Mouse (Mus musculus): ENCODE results near the gene Car1. TPM values are rescaled to one million over a fixed set of nuclear protein-coding genes. Genes with fewer than 3 reads are reported as not detected.
"Not testable (repeated sequence)": the region's sequence is repeated elsewhere in the genome, so short reads cannot be mapped to it uniquely, and the experiment has no call there.

Gene Car1
- polyA plus RNA-seq, 1 experiment from 2014 or later = not detected

DNA sequence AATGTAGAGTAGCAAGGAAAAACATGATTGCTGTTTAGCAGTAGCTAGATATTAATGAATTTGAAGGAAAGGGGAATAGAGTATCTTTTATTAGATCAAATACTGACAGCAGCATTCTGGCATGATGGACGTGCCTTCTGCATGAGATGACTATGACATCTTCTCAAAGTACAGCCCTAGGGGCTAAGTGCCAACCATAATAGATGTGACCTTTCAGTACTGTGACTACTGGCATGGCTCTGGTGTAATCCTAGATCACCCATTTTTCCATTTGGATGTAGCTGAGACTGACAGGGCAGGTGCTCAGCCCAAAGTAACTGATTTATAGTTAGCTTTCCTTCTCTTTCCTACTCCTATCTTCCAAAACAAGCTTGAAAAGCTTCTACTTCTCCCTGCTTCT lies 20.6 kb downstream of the Car1 start:
- DNase-seq (ENCODE audit: low spot score, missing footprints) (no peak), ATAC-seq (ENCODE audit: low FRiP score) (no peak)
- H3K4me2 ChIP-seq = no peak overlapping the region
- no peaks in the 10 kb centered on the region for H3K36me3 ChIP-seq (ENCODE audit: control insufficient read depth, insufficient read depth, low read length)
- 81% methylated on average over 1 of the region's 1 CpGs for WGBS
- no peaks in the 10 kb centered on the region for H3K9me3 ChIP-seq (ENCODE audit: control insufficient read depth, low read length)
- H3K27ac ChIP-seq (ENCODE audit: low read depth, low read length) = no peak overlapping the region
- no peaks in the 10 kb centered on the region for H3K27me3 ChIP-seq (ENCODE audit: control insufficient read depth, insufficient read depth, low read length)
- no peak overlapping the region for H3K4me3 ChIP-seq (ENCODE audit: low read depth, low read length)
- H3K4me1 ChIP-seq (ENCODE audit: control insufficient read depth, insufficient read depth, low read length) = no peaks in the 10 kb centered on the region
- no peak overlapping the region for H3K9ac ChIP-seq (ENCODE audit: low read length)

DNA sequence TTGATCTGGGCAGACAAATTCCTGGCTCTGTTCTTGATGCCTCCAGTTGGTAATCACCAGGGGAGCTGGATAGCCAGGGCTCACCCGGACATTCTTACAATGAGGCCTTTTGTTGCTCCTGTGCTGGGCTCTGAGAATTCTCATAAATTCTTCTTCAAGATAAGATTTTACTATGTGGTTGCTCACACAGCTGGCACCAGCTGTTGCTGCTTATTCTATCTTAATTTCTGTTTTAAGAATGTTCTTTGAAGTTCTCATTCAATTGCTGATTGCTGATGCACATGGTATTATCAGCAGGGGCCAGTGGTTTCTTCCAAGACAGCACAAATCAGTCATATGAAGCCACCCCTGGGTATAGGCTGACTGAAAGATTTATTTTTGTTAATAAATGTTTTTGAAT lies 21.0 kb downstream of the Car1 start:
- Histone ChIP-seq H3K27me3 (ENCODE audit: control insufficient read depth, insufficient read depth, low read length) (no peaks in the 10 kb centered on the region), H3K9ac (ENCODE audit: low read length) (no peak overlapping the region), H3K4me2 (no peak overlapping the region), H3K27ac (ENCODE audit: low read depth, low read length) (no peak overlapping the region), H3K36me3 (ENCODE audit: control insufficient read depth, insufficient read depth, low read length) (no peaks in the 10 kb centered on the region), H3K4me1 (ENCODE audit: control insufficient read depth, insufficient read depth, low read length) (no peaks in the 10 kb centered on the region), H3K4me3 (ENCODE audit: low read depth, low read length) (no peak overlapping the region), H3K9me3 (ENCODE audit: control insufficient read depth, low read length) (no peaks in the 10 kb centered on the region)
- ATAC-seq (ENCODE audit: low FRiP score) = no peak
- no peak for DNase-seq (ENCODE audit: low spot score, missing footprints)
- WGBS = 48% methylated on average over 1 of the region's 1 CpGs

DNA sequence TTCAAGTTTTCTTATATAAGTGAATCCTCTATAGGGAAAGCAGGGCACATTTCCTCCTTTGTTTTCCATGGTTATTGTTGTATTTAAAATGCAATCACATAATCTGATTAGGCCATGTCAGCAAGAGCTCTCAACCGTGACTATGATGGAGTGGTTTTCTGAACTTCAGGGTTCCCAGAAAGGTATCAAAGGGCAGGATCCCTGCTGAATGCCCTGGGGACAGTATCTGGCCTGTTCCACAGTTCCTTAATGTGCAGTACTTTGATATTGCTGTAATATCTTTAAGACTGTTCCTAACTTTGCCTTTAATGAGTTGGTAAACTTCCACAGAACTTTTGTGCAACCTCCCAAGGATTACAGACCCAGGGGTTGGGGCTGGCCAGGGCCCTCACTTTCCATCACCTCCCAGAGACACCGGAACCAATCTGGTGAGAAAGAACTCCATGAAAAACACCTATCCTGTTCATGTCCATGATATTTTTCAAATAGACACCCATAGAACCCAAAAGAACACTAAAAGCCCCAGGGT lies 21.6 kb downstream of the Car1 start:
- no peak overlapping the region for H3K4me3 ChIP-seq (ENCODE audit: low read depth, low read length)
- no peaks in the 10 kb centered on the region for H3K4me1 ChIP-seq (ENCODE audit: control insufficient read depth, insufficient read depth, low read length)
- no peak overlapping the region for H3K27ac ChIP-seq (ENCODE audit: low read depth, low read length)
- no peaks in the 10 kb centered on the region for H3K36me3 ChIP-seq (ENCODE audit: control insufficient read depth, insufficient read depth, low read length)
- ATAC-seq (ENCODE audit: low FRiP score) (no peak), DNase-seq (ENCODE audit: low spot score, missing footprints) (no peak)
- no peaks in the 10 kb centered on the region for H3K27me3 ChIP-seq (ENCODE audit: control insufficient read depth, insufficient read depth, low read length)
- no peak overlapping the region for H3K4me2 ChIP-seq
- WGBS = 56% methylated on average over 2 of the region's 2 CpGs
- no peaks in the 10 kb centered on the region for H3K9me3 ChIP-seq (ENCODE audit: control insufficient read depth, low read length)
- no peak overlapping the region for H3K9ac ChIP-seq (ENCODE audit: low read length)

DNA sequence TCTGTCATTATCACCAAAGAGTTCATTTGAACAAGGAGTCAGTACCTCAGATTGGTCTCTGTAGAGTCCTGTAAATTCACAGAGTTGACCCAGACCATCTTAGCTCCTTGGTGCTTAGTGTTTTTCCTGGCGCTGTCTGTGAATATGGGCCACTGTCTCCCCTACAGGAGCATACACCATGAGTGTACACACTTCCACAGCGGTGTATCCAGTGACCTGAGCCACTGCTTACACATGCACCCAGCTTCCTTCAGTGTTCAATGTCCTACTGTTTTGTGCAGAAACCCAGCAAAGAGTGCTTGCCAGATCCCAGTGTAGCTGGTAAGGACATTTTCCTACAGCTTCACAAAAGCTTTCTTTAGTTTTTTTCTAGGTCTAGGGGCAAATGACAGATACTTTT lies 22.8 kb downstream of the Car1 start:
- H3K9ac ChIP-seq (ENCODE audit: low read length) = no peak overlapping the region
- DNase-seq (ENCODE audit: low spot score, missing footprints) = no peak
- H3K4me3 ChIP-seq (ENCODE audit: low read depth, low read length) = no peak overlapping the region
- no peak for ATAC-seq (ENCODE audit: low FRiP score)
- H3K27ac ChIP-seq (ENCODE audit: low read depth, low read length) = no peak overlapping the region
- WGBS = 84% methylated on average over 2 of the region's 2 CpGs
- H3K36me3 ChIP-seq (ENCODE audit: control insufficient read depth, insufficient read depth, low read length) = no peaks in the 10 kb centered on the region
- no peaks in the 10 kb centered on the region for H3K9me3 ChIP-seq (ENCODE audit: control insufficient read depth, low read length)
- no peaks in the 10 kb centered on the region for H3K27me3 ChIP-seq (ENCODE audit: control insufficient read depth, insufficient read depth, low read length)
- no peaks in the 10 kb centered on the region for H3K4me1 ChIP-seq (ENCODE audit: control insufficient read depth, insufficient read depth, low read length)
- H3K4me2 ChIP-seq = no peak overlapping the region

DNA sequence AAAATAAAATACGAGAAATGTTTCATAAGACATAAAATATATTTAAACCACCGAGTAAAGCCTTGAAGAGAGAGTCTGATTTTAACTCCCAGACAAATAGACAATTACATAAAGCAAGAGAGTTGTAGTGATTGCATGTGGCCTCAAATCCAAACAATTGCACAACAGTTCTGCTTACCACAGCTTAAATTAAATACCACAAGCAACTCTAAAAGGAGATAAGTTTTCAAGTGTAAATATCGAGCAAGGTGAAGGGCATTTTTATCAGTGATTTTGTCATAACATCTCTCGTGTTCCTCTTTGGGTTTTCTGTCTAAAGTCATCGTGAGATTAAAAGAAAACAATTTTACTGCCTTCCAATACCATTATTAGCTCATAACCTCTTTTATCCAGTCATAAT lies 25.0 kb downstream of the Car1 start:
- H3K4me3 ChIP-seq (ENCODE audit: low read depth, low read length); DNase-seq (ENCODE audit: low spot score, missing footprints); H3K27me3 ChIP-seq (ENCODE audit: control insufficient read depth, insufficient read depth, low read length); H3K4me1 ChIP-seq (ENCODE audit: control insufficient read depth, insufficient read depth, low read length); H3K9me3 ChIP-seq (ENCODE audit: control insufficient read depth, low read length); ATAC-seq (ENCODE audit: low FRiP score); H3K4me2 ChIP-seq; H3K9ac ChIP-seq (ENCODE audit: low read length); H3K27ac ChIP-seq (ENCODE audit: low read depth, low read length); H3K36me3 ChIP-seq (ENCODE audit: control insufficient read depth, insufficient read depth, low read length): not testable (repeated sequence)
- WGBS = 90% methylated on average over 5 of the region's 5 CpGs

DNA sequence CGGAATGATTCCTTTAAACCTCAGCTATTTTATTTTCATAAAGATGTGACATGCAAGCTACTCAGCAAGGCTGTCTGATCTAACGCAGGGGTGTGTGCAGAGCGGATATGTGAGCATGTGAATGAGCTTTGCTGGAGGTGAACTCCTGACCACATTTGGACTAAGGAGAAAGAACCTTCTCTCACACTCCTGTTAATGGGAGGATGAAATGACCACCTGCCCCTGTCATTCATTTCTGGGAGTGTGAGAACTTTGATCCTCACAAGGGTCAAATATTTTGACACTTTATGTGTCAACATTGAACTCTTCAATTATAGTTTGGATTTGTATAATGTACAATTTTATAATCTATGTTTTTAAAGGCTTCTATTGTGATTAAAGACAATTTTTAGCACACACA lies 25.8 kb downstream of the Car1 start:
- not testable (repeated sequence) for H3K4me1 ChIP-seq (ENCODE audit: control insufficient read depth, insufficient read depth, low read length); H3K9me3 ChIP-seq (ENCODE audit: control insufficient read depth, low read length); H3K4me2 ChIP-seq; H3K4me3 ChIP-seq (ENCODE audit: low read depth, low read length); DNase-seq (ENCODE audit: low spot score, missing footprints); ATAC-seq (ENCODE audit: low FRiP score); H3K9ac ChIP-seq (ENCODE audit: low read length); H3K27me3 ChIP-seq (ENCODE audit: control insufficient read depth, insufficient read depth, low read length); H3K27ac ChIP-seq (ENCODE audit: low read depth, low read length); H3K36me3 ChIP-seq (ENCODE audit: control insufficient read depth, insufficient read depth, low read length)
- WGBS = 80% methylated on average over 3 of the region's 3 CpGs

DNA sequence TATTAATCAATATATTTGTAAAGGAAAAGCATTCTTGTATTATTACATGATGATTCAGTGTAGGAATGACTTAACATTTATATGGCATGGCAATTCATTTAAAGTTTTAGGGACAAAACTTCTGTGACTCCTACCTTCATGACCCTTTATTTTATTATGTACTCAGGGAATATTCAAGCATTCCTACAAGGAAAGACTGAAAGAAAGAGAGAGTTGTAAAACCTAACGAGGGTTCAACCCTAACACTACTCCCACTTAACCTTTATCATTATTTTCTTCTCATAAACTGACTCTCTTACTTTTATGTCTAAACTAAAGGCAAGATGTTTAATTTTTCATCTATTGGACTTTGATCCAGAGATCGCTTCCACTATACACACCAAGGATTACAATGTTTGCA lies 28.0 kb downstream of the Car1 start:
- Histone ChIP-seq H3K4me3 (ENCODE audit: low read depth, low read length) (no peak overlapping the region), H3K36me3 (ENCODE audit: control insufficient read depth, insufficient read depth, low read length) (no peaks in the 10 kb centered on the region), H3K4me1 (ENCODE audit: control insufficient read depth, insufficient read depth, low read length) (no peaks in the 10 kb centered on the region), H3K9ac (ENCODE audit: low read length) (no peak overlapping the region), H3K27me3 (ENCODE audit: control insufficient read depth, insufficient read depth, low read length) (no peaks in the 10 kb centered on the region), H3K4me2 (no peak overlapping the region), H3K9me3 (ENCODE audit: control insufficient read depth, low read length) (no peaks in the 10 kb centered on the region), H3K27ac (ENCODE audit: low read depth, low read length) (no peak overlapping the region)
- WGBS = 85% methylated on average over 2 of the region's 2 CpGs
- no peak for ATAC-seq (ENCODE audit: low FRiP score)
- no peak for DNase-seq (ENCODE audit: low spot score, missing footprints)

DNA sequence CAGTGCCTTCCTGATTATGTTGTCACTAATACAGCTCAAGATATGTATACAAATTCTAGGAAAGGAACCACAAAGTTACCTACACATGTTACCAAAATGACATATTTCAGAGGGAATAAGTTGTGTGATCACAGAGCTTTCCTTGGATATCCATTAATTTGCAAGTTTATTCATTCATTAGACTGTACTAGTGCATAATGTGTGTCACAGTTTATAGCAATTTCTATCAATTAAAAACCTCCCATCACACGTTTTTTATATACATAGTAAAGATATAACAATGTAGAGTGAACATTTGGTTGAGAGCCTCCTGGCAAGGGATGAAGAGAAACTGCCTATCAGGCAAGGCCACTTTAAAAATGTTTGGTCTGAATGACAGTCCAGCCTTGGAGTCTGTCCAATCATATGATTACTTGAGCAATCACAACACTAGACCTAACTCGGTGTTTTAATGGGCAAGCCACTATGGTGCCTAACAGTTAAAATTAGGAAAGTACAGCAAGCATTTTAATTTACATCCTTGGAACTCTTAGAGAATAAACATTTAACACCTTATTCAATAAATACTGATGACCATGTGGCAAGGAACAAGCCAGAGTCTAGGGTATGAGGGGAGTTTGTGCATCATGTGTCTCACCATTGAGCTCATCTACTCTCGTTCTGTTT lies 31.5 kb downstream of the Car1 start:
- H3K27me3 ChIP-seq (ENCODE audit: control insufficient read depth, insufficient read depth, low read length); H3K9ac ChIP-seq (ENCODE audit: low read length); H3K36me3 ChIP-seq (ENCODE audit: control insufficient read depth, insufficient read depth, low read length); DNase-seq (ENCODE audit: low spot score, missing footprints); H3K4me2 ChIP-seq; ATAC-seq (ENCODE audit: low FRiP score); H3K9me3 ChIP-seq (ENCODE audit: control insufficient read depth, low read length); H3K4me3 ChIP-seq (ENCODE audit: low read depth, low read length); H3K4me1 ChIP-seq (ENCODE audit: control insufficient read depth, insufficient read depth, low read length); H3K27ac ChIP-seq (ENCODE audit: low read depth, low read length): not testable (repeated sequence)
- 93% methylated on average over 2 of the region's 3 CpGs for WGBS

DNA sequence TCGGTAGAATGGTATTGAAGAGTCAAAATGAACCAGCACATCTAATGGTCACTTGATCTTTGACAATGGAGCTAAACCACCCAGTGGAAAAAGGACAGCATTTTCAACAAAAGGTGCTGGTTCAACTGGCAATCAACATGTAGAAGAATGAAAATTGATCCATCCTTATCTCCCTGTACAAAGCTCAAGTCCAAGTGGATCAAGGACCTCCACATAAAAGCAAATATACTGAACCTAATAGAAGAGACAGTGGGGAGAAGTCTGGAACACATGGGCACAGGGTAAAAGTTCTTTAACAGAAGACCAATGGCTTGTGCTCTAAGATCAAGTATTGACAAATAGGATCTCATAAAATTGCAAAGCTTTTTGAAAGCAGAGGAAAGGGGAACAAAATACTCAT lies 33.6 kb downstream of the Car1 start:
- not testable (repeated sequence) for H3K36me3 ChIP-seq (ENCODE audit: control insufficient read depth, insufficient read depth, low read length); H3K4me1 ChIP-seq (ENCODE audit: control insufficient read depth, insufficient read depth, low read length); H3K4me2 ChIP-seq; H3K9me3 ChIP-seq (ENCODE audit: control insufficient read depth, low read length); H3K9ac ChIP-seq (ENCODE audit: low read length); DNase-seq (ENCODE audit: low spot score, missing footprints); ATAC-seq (ENCODE audit: low FRiP score); H3K27me3 ChIP-seq (ENCODE audit: control insufficient read depth, insufficient read depth, low read length); H3K27ac ChIP-seq (ENCODE audit: low read depth, low read length); H3K4me3 ChIP-seq (ENCODE audit: low read depth, low read length)
- WGBS = 96% methylated on average over 1 of the region's 1 CpGs
